Mouse (Mus musculus): ENCODE measurements around the gene Khdc4. TPM values are rescaled to one million over a fixed set of nuclear protein-coding genes. Genes with fewer than 3 reads are reported as not detected.
A peak's percentile ranks its signal among the peaks of the same experiment; 100 is the strongest.

Khdc4 gene
- polyA plus RNA-seq, 1 experiment from 2014 or later, result 75.8 TPM

- 77% methylated on average over 4 of the region's 4 CpGs for WGBS
- no peak for ATAC-seq
- H3K9ac ChIP-seq, result no peak overlapping the region
- H3K36me3 ChIP-seq, result no peaks in the 10 kb centered on the region
- no peaks in the 10 kb centered on the region for H3K9me3 ChIP-seq
- H3K4me2 ChIP-seq (replicated peaks), result no peak overlapping the region
- H3K27me3 ChIP-seq (replicated peaks), result no peaks in the 10 kb centered on the region
- no peaks in the 10 kb centered on the region for H3K4me1 ChIP-seq (replicated peaks)
- no peak overlapping the region for H3K27ac ChIP-seq
- no peak overlapping the region for H3K4me3 ChIP-seq (replicated peaks)
These were observed 21.5 kb upstream of the Khdc4 start for GRCm38 (mm10) chr3:88664095-88664494.

GRCm38 (mm10) chr3:88677399-88677798 lies 8.2 kb upstream of the Khdc4 start:
- ATAC-seq, result peak; percentile 85
- Histone ChIP-seq H3K27me3 (replicated peaks) (no peaks in the 10 kb centered on the region), H3K27ac (no peak overlapping the region), H3K9me3 (no peaks in the 10 kb centered on the region), H3K4me2 (replicated peaks) (peak overlapping the region; percentile 63), H3K4me1 (replicated peaks) (no peaks in the 10 kb centered on the region), H3K4me3 (replicated peaks) (peak overlapping the region; percentile 27), H3K36me3 (no peaks in the 10 kb centered on the region), H3K9ac (peak overlapping the region; percentile 35; the same call in 1 of the 2 replicates)
- 10% methylated on average over 11 of the region's 11 CpGs for WGBS

- WGBS, result 79% methylated on average over 2 of the region's 2 CpGs
- Histone ChIP-seq H3K27ac (peak overlapping the region; percentile 48), H3K27me3 (replicated peaks) (no peaks in the 10 kb centered on the region), H3K9ac (no peak overlapping the region), H3K4me1 (replicated peaks) (peaks cover 4% of the 10 kb centered on the region), H3K4me3 (replicated peaks) (no peak overlapping the region), H3K36me3 (no peaks in the 10 kb centered on the region; the same call in 1 of the 2 replicates), H3K9me3 (no peaks in the 10 kb centered on the region), H3K4me2 (replicated peaks) (no peak overlapping the region; the same call in 1 of the 2 replicates)
- no peak for ATAC-seq
These were observed 1.8 kb upstream of the Khdc4 start for GRCm38 (mm10) chr3:88683814-88684213.

- no peaks in the 10 kb centered on the region for H3K9me3 ChIP-seq
- H3K4me1 ChIP-seq (replicated peaks), result peaks cover 4% of the 10 kb centered on the region
- H3K4me3 ChIP-seq (replicated peaks), result peak overlapping the region; percentile 76; the same call in 1 of the 2 replicates
- peak; percentile 37; the same call in 1 of the 2 replicates for ATAC-seq
- WGBS, result 52% methylated on average over 8 of the region's 8 CpGs
- H3K27me3 ChIP-seq (replicated peaks), result no peaks in the 10 kb centered on the region
- H3K27ac ChIP-seq, result peak overlapping the region; percentile 98
- H3K36me3 ChIP-seq, result peaks cover 3% of the 10 kb centered on the region
- H3K4me2 ChIP-seq (replicated peaks), result peak overlapping the region; percentile 58
- peak overlapping the region; percentile 29; the same call in 1 of the 2 replicates for H3K9ac ChIP-seq
These were observed 1.2 kb upstream of the Khdc4 start for GRCm38 (mm10) chr3:88684236-88684979.

- H3K4me1 ChIP-seq (replicated peaks), result peaks cover 4% of the 10 kb centered on the region
- under 1% methylated on average over 45 of the region's 45 CpGs for WGBS
- peak overlapping the region; percentile 98 for H3K27ac ChIP-seq
- H3K9ac ChIP-seq, result peak overlapping the region; percentile 96
- no peaks in the 10 kb centered on the region for H3K9me3 ChIP-seq
- peak overlapping the region; percentile 74 for H3K4me2 ChIP-seq (replicated peaks)
- H3K4me3 ChIP-seq (replicated peaks), result peak overlapping the region; percentile 76
- H3K27me3 ChIP-seq (replicated peaks), result no peaks in the 10 kb centered on the region
- ATAC-seq, result peak; percentile 77
- H3K36me3 ChIP-seq, result peaks cover 19% of the 10 kb centered on the region
These were observed 402 bp downstream of the Khdc4 start for GRCm38 (mm10) chr3:88685958-88686451.

- H3K36me3 ChIP-seq, result peaks cover 23% of the 10 kb centered on the region
- no peaks in the 10 kb centered on the region for H3K9me3 ChIP-seq
- no peaks in the 10 kb centered on the region for H3K27me3 ChIP-seq (replicated peaks)
- peak overlapping the region; percentile 74 for H3K4me2 ChIP-seq (replicated peaks)
- H3K27ac ChIP-seq, result no peak overlapping the region
- 10% methylated on average over 13 of the region's 13 CpGs for WGBS
- no peak for ATAC-seq
- peak overlapping the region; percentile 76 for H3K4me3 ChIP-seq (replicated peaks)
- peak overlapping the region; percentile 96 for H3K9ac ChIP-seq
- peaks cover 4% of the 10 kb centered on the region for H3K4me1 ChIP-seq (replicated peaks)
These were observed 1.4 kb downstream of the Khdc4 start for GRCm38 (mm10) chr3:88686734-88687611.

- Histone ChIP-seq H3K4me3 (replicated peaks) (no peak overlapping the region), H3K4me2 (replicated peaks) (no peak overlapping the region), H3K4me1 (replicated peaks) (peaks cover 4% of the 10 kb centered on the region), H3K27ac (no peak overlapping the region), H3K36me3 (peaks cover 34% of the 10 kb centered on the region), H3K9ac (no peak overlapping the region), H3K27me3 (replicated peaks) (no peaks in the 10 kb centered on the region), H3K9me3 (no peaks in the 10 kb centered on the region)
- WGBS, result 92% methylated on average over 5 of the region's 5 CpGs
- no peak for ATAC-seq
These were observed 3.5 kb downstream of the Khdc4 start for GRCm38 (mm10) chr3:88689079-88689478.

GRCm38 (mm10) chr3:88695545-88695944 lies 9.9 kb downstream of the Khdc4 start:
- no peaks in the 10 kb centered on the region for H3K4me1 ChIP-seq (replicated peaks)
- H3K27me3 ChIP-seq (replicated peaks), result no peaks in the 10 kb centered on the region
- ATAC-seq, result no peak
- H3K27ac ChIP-seq, result no peak overlapping the region
- H3K4me2 ChIP-seq (replicated peaks), result no peak overlapping the region
- peaks cover 67% of the 10 kb centered on the region for H3K36me3 ChIP-seq
- H3K9me3 ChIP-seq, result no peaks in the 10 kb centered on the region
- no peak overlapping the region for H3K9ac ChIP-seq
- H3K4me3 ChIP-seq (replicated peaks), result no peak overlapping the region

- H3K4me2 ChIP-seq (replicated peaks), result no peak overlapping the region
- H3K4me3 ChIP-seq (replicated peaks), result no peak overlapping the region
- no peaks in the 10 kb centered on the region for H3K9me3 ChIP-seq
- H3K27ac ChIP-seq, result no peak overlapping the region
- no peak for ATAC-seq
- H3K9ac ChIP-seq, result no peak overlapping the region
- H3K4me1 ChIP-seq (replicated peaks), result no peaks in the 10 kb centered on the region
- H3K27me3 ChIP-seq (replicated peaks), result no peaks in the 10 kb centered on the region
- peaks cover 72% of the 10 kb centered on the region for H3K36me3 ChIP-seq
- 81% methylated on average over 1 of the region's 1 CpGs for WGBS
These were observed 12.4 kb downstream of the Khdc4 start for GRCm38 (mm10) chr3:88698051-88698450.

- no peak for ATAC-seq
- 88% methylated on average over 6 of the region's 6 CpGs for WGBS
These were observed 13.2 kb downstream of the Khdc4 start for GRCm38 (mm10) chr3:88698834-88699233.

GRCm38 (mm10) chr3:88700247-88700646 lies 14.6 kb downstream of the Khdc4 start:
- ATAC-seq, result no peak
- no peak overlapping the region for H3K4me3 ChIP-seq (replicated peaks)
- H3K4me1 ChIP-seq (replicated peaks), result no peaks in the 10 kb centered on the region
- H3K27ac ChIP-seq, result no peak overlapping the region
- H3K36me3 ChIP-seq, result peaks cover 62% of the 10 kb centered on the region
- no peaks in the 10 kb centered on the region for H3K27me3 ChIP-seq (replicated peaks)
- 94% methylated on average over 3 of the region's 3 CpGs for WGBS
- H3K9me3 ChIP-seq, result no peaks in the 10 kb centered on the region
- no peak overlapping the region for H3K9ac ChIP-seq
- no peak overlapping the region for H3K4me2 ChIP-seq (replicated peaks)

More at GRCm38 (mm10) chr3:88698834-88699233, 13.2 kb downstream of the Khdc4 start:
- H3K4me1 ChIP-seq (replicated peaks), result no peaks in the 10 kb centered on the region
- no peak overlapping the region for H3K4me3 ChIP-seq (replicated peaks)
- no peaks in the 10 kb centered on the region for H3K9me3 ChIP-seq
- H3K36me3 ChIP-seq, result peaks cover 67% of the 10 kb centered on the region
- no peaks in the 10 kb centered on the region for H3K27me3 ChIP-seq (replicated peaks)
- no peak overlapping the region for H3K27ac ChIP-seq
- no peak overlapping the region for H3K9ac ChIP-seq
- H3K4me2 ChIP-seq (replicated peaks), result no peak overlapping the region

GRCm38 (mm10) chr3:88701222-88701621 lies 15.6 kb downstream of the Khdc4 start:
- no peak overlapping the region for H3K4me2 ChIP-seq (replicated peaks)
- no peak for ATAC-seq
- WGBS, result 60% methylated on average over 3 of the region's 3 CpGs
- H3K9me3 ChIP-seq, result no peaks in the 10 kb centered on the region
- no peaks in the 10 kb centered on the region for H3K4me1 ChIP-seq (replicated peaks)
- H3K4me3 ChIP-seq (replicated peaks), result no peak overlapping the region
- H3K9ac ChIP-seq, result no peak overlapping the region
- no peaks in the 10 kb centered on the region for H3K27me3 ChIP-seq (replicated peaks)
- peaks cover 58% of the 10 kb centered on the region for H3K36me3 ChIP-seq
- H3K27ac ChIP-seq, result no peak overlapping the region
